Mouse (Mus musculus): Measurements from ENCODE around the gene Trim61. TPM values are rescaled to one million over a fixed set of nuclear protein-coding genes. Genes with fewer than 3 reads are reported as not detected.

Gene Trim61
- 0.24 TPM in 1 of 2 replicates, not detected in the other for polyA plus RNA-seq (2012; rRNA removed; ENCODE audit: low replicate concordance)

GRCm38 (mm10) chr8:65018423-65018822, at the start of gene Trim61, which contains the start of gene Trim60:
TSS of gene Trim61 (minus strand) at chr8:65018523.
TSS of gene Trim60 (minus strand) at chr8:65018584.

GRCm38 (mm10) chr8:65037117-65037533, 18.8 kb upstream of the Trim61 start, which contains the start of gene Apela:
TSS of gene Apela (minus strand) at chr8:65037336.

GRCm38 (mm10) chr8:64987731-64988130, 30.6 kb downstream of the Trim61 start, which contains the start of gene Trim75:
TSS of gene Trim75 (minus strand) at chr8:64987831.

Other genes with a start within 250 kb of the Trim61 start
- 25.9 and 30.6 TPM in 2 replicates for gene Klhl2, start 168.5 kb downstream of the Trim61 start, polyA plus RNA-seq (2012; rRNA removed; ENCODE audit: low replicate concordance)
- gene Tmem192, start 71.3 kb downstream of the Trim61 start, polyA plus RNA-seq (2012; rRNA removed; ENCODE audit: low replicate concordance): 55.7 and 57.7 TPM in 2 replicates
- not detected in 2 replicates for gene Trim75, start 30.7 kb downstream of the Trim61 start, polyA plus RNA-seq (2012; rRNA removed; ENCODE audit: low replicate concordance)
- not detected in 2 replicates for gene Trim60, start 61 bp upstream of the Trim61 start, polyA plus RNA-seq (2012; rRNA removed; ENCODE audit: low replicate concordance)
- 0.13 and 0.44 TPM in 2 replicates for gene Apela, start 18.8 kb upstream of the Trim61 start, polyA plus RNA-seq (2012; rRNA removed; ENCODE audit: low replicate concordance)
- not detected in 2 replicates for gene Gm10663, start 56.5 kb upstream of the Trim61 start, polyA plus RNA-seq (2012; rRNA removed; ENCODE audit: low replicate concordance)
- 0.21 TPM in 1 of 2 replicates, not detected in the other for gene BC030870, start 111.0 kb upstream of the Trim61 start, polyA plus RNA-seq (2012; rRNA removed; ENCODE audit: low replicate concordance)

Data from subcutaneous adipose tissue, adult 2 months (tissue).